Mouse (Mus musculus) stomach, postnatal 0 days (tissue): ENCODE measurements around the gene Fntb.

ENCODE experiments used
- CTCF ChIP-seq: IDR thresholded peaks from 2 replicates; pipeline ENCODE4 v1.5.1; 2016; ENCODE audit warnings: antibody characterized with exemption, low read depth, mild to moderate bottlenecking, moderate library complexity
- EP300 ChIP-seq: optimal IDR thresholded peaks from 2 replicates; pipeline ENCODE3; 2016; ENCODE audit warnings: antibody characterized with exemption

- TF ChIP-seq CTCF (no peak), EP300 (no peak)
Measured at GRCm38 (mm10) chr12:76778305-76779083, 13.1 kb downstream of the Fntb start.
